31 mouse cellular contexts compared by ENCODE assay signal in genomic region chr16:36634971-36635710, GRCm38 (mm10). TPM values are rescaled to one million over a fixed set of nuclear protein-coding genes. Genes with fewer than 3 reads are reported as not detected.
DNase-seq lines count a peak whose midpoint lies in the region; ATAC-seq and TF ChIP-seq lines count a peak whose summit lies in the region.
"Had no signal": no experiment of that assay in that cellular context is flagged by ENCODE, and none has a peak within 500 bp of the region (broad histone marks: within the 10 kb centered on the region; RNA-seq: fewer than 3 reads in every experiment).

No protein-coding gene starts in this region.

- no peak for TF ChIP-seq POLR2A in testis, adult 2 months (IDR thresholded peaks at IDR 0.05; ENCODE audit: control insufficient read depth, low read depth, low read length)

- H3K4me1 ChIP-seq in testis, adult 2 months (ENCODE audit: control insufficient read depth, insufficient read depth, low read length), result peaks cover 3% of the 10 kb centered on the region
- H3K4me1 ChIP-seq in forebrain, postnatal 0 days (ENCODE audit: insufficient read depth), result no peaks in the 10 kb centered on the region
- H3K4me1 ChIP-seq: hindbrain, embryonic 12.5 days; liver, embryonic 15.5 days; lung, embryonic 15.5 days; megakaryocyte, embryonic 14.5 days; midbrain, embryonic 12.5 days had no signal

- no peak overlapping the region for H3K27ac ChIP-seq in testis, adult 2 months (ENCODE audit: control insufficient read depth, insufficient read depth, low read depth, low read length)
- H3K27ac ChIP-seq in forebrain, postnatal 0 days (ENCODE audit: low read depth, low read length), result no peak overlapping the region
- H3K27ac ChIP-seq: hindbrain, embryonic 12.5 days; hindbrain, postnatal 0 days; liver, embryonic 15.5 days; lung, embryonic 15.5 days; midbrain, embryonic 12.5 days had no signal

- no peak for ATAC-seq in CD4-positive, CD25-positive, alpha-beta regulatory T cell, adult 4 months
- ATAC-seq in forebrain, postnatal 0 days, result no peak
- ATAC-seq: forebrain, embryonic 16.5 days; hindbrain, postnatal 0 days; intestine, embryonic 16.5 days; Patski had no signal

- H3K4me3 ChIP-seq in testis, adult 2 months (ENCODE audit: control insufficient read depth, low read depth, low read length), result peak overlapping the region; percentile 35
- H3K4me3 ChIP-seq in forebrain, postnatal 0 days (ENCODE audit: low read depth, low read length), result no peak overlapping the region
- H3K4me3 ChIP-seq: erythroblast, embryonic 14.5 days; hindbrain, embryonic 12.5 days; liver, embryonic 15.5 days; lung, embryonic 15.5 days; megakaryocyte, embryonic 14.5 days; midbrain, embryonic 12.5 days had no signal

- H3K27me3 ChIP-seq in testis, adult 2 months (ENCODE audit: control insufficient read depth, insufficient read depth, low read length), result no peaks in the 10 kb centered on the region
- H3K27me3 ChIP-seq in forebrain, postnatal 0 days (ENCODE audit: insufficient read depth, low read length), result no peaks in the 10 kb centered on the region
- H3K27me3 ChIP-seq: hindbrain, embryonic 12.5 days; liver, embryonic 15.5 days; lung, embryonic 15.5 days; megakaryocyte, embryonic 14.5 days; midbrain, embryonic 12.5 days; Patski had no signal

- H3K36me3 ChIP-seq in testis, adult 2 months (ENCODE audit: control insufficient read depth, insufficient read depth, low read length), result no peaks in the 10 kb centered on the region
- no peaks in the 10 kb centered on the region for H3K36me3 ChIP-seq in forebrain, postnatal 0 days (ENCODE audit: insufficient read depth)
- H3K36me3 ChIP-seq: hindbrain, embryonic 12.5 days; liver, embryonic 15.5 days; lung, embryonic 15.5 days; midbrain, embryonic 12.5 days had no signal

- H3K9me3 ChIP-seq in forebrain, postnatal 0 days (ENCODE audit: low read length), result no peaks in the 10 kb centered on the region
- H3K9me3 ChIP-seq: hindbrain, embryonic 12.5 days; liver, embryonic 15.5 days; lung, embryonic 15.5 days; midbrain, embryonic 12.5 days had no signal

- no peak overlapping the region for H3K9ac ChIP-seq in forebrain, postnatal 0 days
- H3K9ac ChIP-seq: hindbrain, embryonic 12.5 days; liver, embryonic 15.5 days; lung, embryonic 15.5 days; midbrain, embryonic 12.5 days had no signal

- no peak for TF ChIP-seq CTCF in testis, adult 2 months (IDR thresholded peaks at IDR 0.05; ENCODE audit: control insufficient read depth, insufficient read depth, insufficient replicate concordance, low read depth, low read length)
- no peak for TF ChIP-seq CTCF in forebrain, postnatal 0 days (IDR thresholded peaks at IDR 0.05; ENCODE audit: low read depth)

- WGBS in forebrain, postnatal 0 days, result 89% methylated on average over 23 of the region's 23 CpGs

- no peak overlapping the region for H3K4me2 ChIP-seq in forebrain, postnatal 0 days (ENCODE audit: low read depth)
- H3K4me2 ChIP-seq: heart, embryonic 11.5 days; hindbrain, embryonic 12.5 days; liver, embryonic 15.5 days; lung, embryonic 15.5 days; midbrain, embryonic 12.5 days had no signal

- peak; percentile 46 for DNase-seq in CD4-positive, CD25-positive, alpha-beta regulatory T cell, adult 2 months (ENCODE audit: low read depth, low spot score)
- no peak for DNase-seq in testis, postnatal 10 days (ENCODE audit: low spot score)
- peak; percentile 87 for DNase-seq in ZHBTc4 (ENCODE audit: low read depth, low spot score)
- peak; percentile 33 for DNase-seq in testis, postnatal 14 days (ENCODE audit: low spot score)
- DNase-seq in forebrain, postnatal 0 days, result no peak
- DNase-seq in lung, postnatal 14 days, result no peak
- DNase-seq: adrenal gland, adult 8-10 months; cerebellum, adult 2 months; cerebellum, postnatal 14 days; heart, postnatal 36 days; kidney, adult 9 months; kidney, postnatal 10 days; liver; lung, postnatal 4 days; thymus, adult 18-20 months; thymus, postnatal 25 days had no signal

RNA-seq across cellular contexts. Expression of gene Cd86, which starts 30.7 kb away (rescaled TPM):
- 10 to 100 TPM; 41.5 to 52.1 TPM for polyA plus RNA-seq in CD4-positive, CD25-positive, alpha-beta regulatory T cell, adult 4 months (2017; shearing (Covaris generic))
- 0.32 TPM in 2 replicates for polyA plus RNA-seq in testis, adult 2 months (2012; rRNA removed)
- 1.6 and 1.7 TPM in 2 replicates for total RNA-seq in forebrain, postnatal 0 days (2014; rRNA removed)
- 2.0 and 2.1 TPM in 2 replicates for polyA plus RNA-seq in forebrain, postnatal 0 days (2015; fragmentation: Nextera tagmentation; extraction: Ambion mirVana)
- total RNA-seq: MEL had no signal
- polyA plus RNA-seq: erythroblast, embryonic 14.5 days; Patski had no signal

RNA-seq across cellular contexts. Expression of gene Ildr1, which starts 58.6 kb away (rescaled TPM):
- polyA plus RNA-seq in CD4-positive, CD25-positive, alpha-beta regulatory T cell, adult 4 months (2017; shearing (Covaris generic)), result 1 to 10 TPM; 6.3 to 7.3 TPM
- polyA plus RNA-seq in testis, adult 2 months (2012; rRNA removed), result 0.04 and 0.45 TPM in 2 replicates
- 0.31 and 0.76 TPM in 2 replicates for total RNA-seq in forebrain, postnatal 0 days (2014; rRNA removed)
- 0.43 and 1.1 TPM in 2 replicates for polyA plus RNA-seq in forebrain, postnatal 0 days (2015; fragmentation: Nextera tagmentation; extraction: Ambion mirVana)
- total RNA-seq: adrenal gland, adult 8-10 months; granulocyte monocyte progenitor cell, adult 5-6 weeks; heart, postnatal 36 days; MEL had no signal
- polyA plus RNA-seq: erythroblast, embryonic 14.5 days; heart, embryonic 11.5 days; midbrain, embryonic 12.5 days; Patski had no signal

Comparison
In these comparisons a context has a peak if more than half of its experiments do, and no peak if none do; other contexts are left out.
1. DNase-seq: peak in CD4-positive, CD25-positive, alpha-beta regulatory T cell, adult 2 months (single experiment), ZHBTc4 (single experiment) and testis, postnatal 14 days (single experiment); none in testis, postnatal 10 days (single experiment), forebrain, postnatal 0 days (single experiment) and lung, postnatal 14 days (single experiment).
2. RNA of gene Cd86, which starts 30.7 kb away (polyA plus RNA-seq): 41.5 to 52.1 TPM in CD4-positive, CD25-positive, alpha-beta regulatory T cell, adult 4 months; 2.0 to 2.1 TPM in forebrain, postnatal 0 days and 0.32 TPM in testis, adult 2 months; every median in the first group is over 10 times any median in the second.